Mouse (Mus musculus) forebrain, embryonic 12.5 days (tissue): Measurements from ENCODE around the gene Slc41a1. TPM values are rescaled to one million over a fixed set of nuclear protein-coding genes. Genes with fewer than 3 reads are reported as not detected.
"Not testable (repeated sequence)": the region's sequence is repeated elsewhere in the genome, so short reads cannot be mapped to it uniquely, and the experiment has no call there.

Experiments used
- ATAC-seq: fragments of 200-750 bp; cut with Nextera tagmentation; 2 replicates; pipeline ENCODE4 v1.8.0; 2017; ENCODE audit warnings: moderate TSS enrichment; ENCODE audit not compliant: low FRiP score
- H3K27ac ChIP-seq: fragments of 300-500 bp; sonication (generic); 2 replicates; pipeline ENCODE4 v1.5.1; 2016; ENCODE audit warnings: mild to moderate bottlenecking
- H3K27me3 ChIP-seq: fragments of 300-500 bp; sonication (generic); 2 replicates; pipeline ENCODE4 v1.6.1; 2016; ENCODE audit warnings: mild to moderate bottlenecking
- H3K36me3 ChIP-seq: fragments of 300-500 bp; sonication (generic); replicated peaks from 2 replicates; pipeline ENCODE4 v1.6.1; 2016; ENCODE audit warnings: mild to moderate bottlenecking
- H3K4me1 ChIP-seq: fragments of 300-500 bp; sonication (generic); 2 replicates; pipeline ENCODE4 v1.6.1; 2016
- H3K4me2 ChIP-seq: fragments of 300-500 bp; sonication (generic); 2 replicates; pipeline ENCODE4 v1.6.1; 2016; ENCODE audit warnings: mild to moderate bottlenecking, moderate library complexity
- H3K4me3 ChIP-seq: fragments of 300-500 bp; sonication (generic); replicated peaks from 2 replicates; pipeline ENCODE4 v1.5.1; 2016; ENCODE audit warnings: mild to moderate bottlenecking
- H3K9ac ChIP-seq: fragments of 300-500 bp; sonication (generic); 2 replicates; pipeline ENCODE4 v1.6.1; 2016; ENCODE audit warnings: mild to moderate bottlenecking
- H3K9me3 ChIP-seq: fragments of 300-500 bp; sonication (generic); 2 replicates; pipeline ENCODE4 v1.6.1; 2016
- WGBS: fragments of 180-500 bp; shearing (Covaris S2); methylation state at CpG from one replicate; pipeline ENCODE4 v1.1.7; 2016; 5-methylcytosine and 5-hydroxymethylcytosine counted together
- polyA plus RNA-seq: library from polyadenylated mRNA; unstranded; fragments of >200 nt; fragmentation: Nextera tagmentation; extraction: Ambion mirVana; gene quantifications from 2 replicates; pipeline ENCODE4 v1.2.1, GENCODE M21; 2016

The Slc41a1 gene
- polyA plus RNA-seq, 1 experiment from 2014 or later: 10.2 TPM

GRCm38 (mm10) chr1:131812631-131813295 is 14.5 kb upstream of the Slc41a1 start:
- H3K9ac ChIP-seq: no peak overlapping the region
- 79% methylated on average over 9 of the region's 9 CpGs for WGBS
- no peak overlapping the region for H3K27ac ChIP-seq
- no peak for ATAC-seq
- H3K9me3 ChIP-seq: no peaks in the 10 kb centered on the region
- no peak overlapping the region for H3K4me3 ChIP-seq
- H3K4me2 ChIP-seq: no peak overlapping the region
- no peaks in the 10 kb centered on the region for H3K36me3 ChIP-seq
- H3K4me1 ChIP-seq: no peaks in the 10 kb centered on the region
- H3K27me3 ChIP-seq: no peaks in the 10 kb centered on the region

GRCm38 (mm10) chr1:131813731-131814130 is 13.6 kb upstream of the Slc41a1 start:
- WGBS: 93% methylated on average over 4 of the region's 4 CpGs
- H3K27ac ChIP-seq: no peak overlapping the region
- H3K4me3 ChIP-seq: no peak overlapping the region
- H3K9me3 ChIP-seq: no peaks in the 10 kb centered on the region
- H3K4me1 ChIP-seq: no peaks in the 10 kb centered on the region
- H3K27me3 ChIP-seq: no peaks in the 10 kb centered on the region
- ATAC-seq: no peak
- H3K36me3 ChIP-seq: no peaks in the 10 kb centered on the region
- no peak overlapping the region for H3K9ac ChIP-seq
- H3K4me2 ChIP-seq: no peak overlapping the region

GRCm38 (mm10) chr1:131814191-131814590 is 13.1 kb upstream of the Slc41a1 start:
- no peaks in the 10 kb centered on the region for H3K9me3 ChIP-seq
- H3K27ac ChIP-seq: no peak overlapping the region
- H3K9ac ChIP-seq: no peak overlapping the region
- ATAC-seq: no peak
- H3K4me3 ChIP-seq: no peak overlapping the region
- no peaks in the 10 kb centered on the region for H3K36me3 ChIP-seq
- H3K4me1 ChIP-seq: no peaks in the 10 kb centered on the region
- no peak overlapping the region for H3K4me2 ChIP-seq
- WGBS: 90% methylated on average over 3 of the region's 3 CpGs
- H3K27me3 ChIP-seq: no peaks in the 10 kb centered on the region

GRCm38 (mm10) chr1:131816886-131817285 is 10.4 kb upstream of the Slc41a1 start:
- no peak for ATAC-seq
- no peaks in the 10 kb centered on the region for H3K36me3 ChIP-seq
- H3K27me3 ChIP-seq: no peaks in the 10 kb centered on the region
- no peak overlapping the region for H3K4me3 ChIP-seq
- no peaks in the 10 kb centered on the region for H3K9me3 ChIP-seq
- no peak overlapping the region for H3K9ac ChIP-seq
- WGBS: 87% methylated on average over 6 of the region's 6 CpGs
- H3K4me2 ChIP-seq: no peak overlapping the region
- no peak overlapping the region for H3K27ac ChIP-seq
- H3K4me1 ChIP-seq: no peaks in the 10 kb centered on the region

- H3K27me3 ChIP-seq, H3K9me3 ChIP-seq, H3K4me3 ChIP-seq, H3K36me3 ChIP-seq, H3K4me1 ChIP-seq, ATAC-seq, H3K4me2 ChIP-seq, H3K9ac ChIP-seq, H3K27ac ChIP-seq: not testable (repeated sequence)
- 79% methylated on average over 9 of the region's 9 CpGs for WGBS
These were observed 6.9 kb upstream of the Slc41a1 start for GRCm38 (mm10) chr1:131820353-131820752.

GRCm38 (mm10) chr1:131820887-131821328 is 6.4 kb upstream of the Slc41a1 start:
- no peaks in the 10 kb centered on the region for H3K36me3 ChIP-seq
- no peak for ATAC-seq
- no peak overlapping the region for H3K4me2 ChIP-seq
- H3K4me1 ChIP-seq: no peaks in the 10 kb centered on the region
- 86% methylated on average over 10 of the region's 10 CpGs for WGBS
- H3K4me3 ChIP-seq: no peak overlapping the region
- no peak overlapping the region for H3K27ac ChIP-seq
- no peaks in the 10 kb centered on the region for H3K9me3 ChIP-seq
- H3K27me3 ChIP-seq: no peaks in the 10 kb centered on the region
- H3K9ac ChIP-seq: no peak overlapping the region

GRCm38 (mm10) chr1:131822292-131822691 is 5.0 kb upstream of the Slc41a1 start:
- H3K27me3 ChIP-seq: no peaks in the 10 kb centered on the region
- no peak overlapping the region for H3K4me2 ChIP-seq
- H3K27ac ChIP-seq: no peak overlapping the region
- H3K9me3 ChIP-seq: no peaks in the 10 kb centered on the region
- no peak overlapping the region for H3K4me3 ChIP-seq
- peaks cover 5% of the 10 kb centered on the region for H3K4me1 ChIP-seq
- 77% methylated on average over 8 of the region's 8 CpGs for whole genome bisulfite sequencing
- H3K36me3 ChIP-seq: no peaks in the 10 kb centered on the region
- ATAC-seq: no peak
- H3K9ac ChIP-seq: no peak overlapping the region

- Histone ChIP-seq H3K9me3 (no peaks in the 10 kb centered on the region), H3K36me3 (no peaks in the 10 kb centered on the region), H3K4me2 (no peak overlapping the region), H3K9ac (no peak overlapping the region), H3K27ac (no peak overlapping the region), H3K4me3 (no peak overlapping the region), H3K27me3 (no peaks in the 10 kb centered on the region), H3K4me1 (peaks cover 6% of the 10 kb centered on the region)
- ATAC-seq: no peak
- WGBS: 86% methylated on average over 1 of the region's 1 CpGs
These were observed 4.3 kb upstream of the Slc41a1 start for GRCm38 (mm10) chr1:131822856-131823492.

- no peaks in the 10 kb centered on the region for H3K9me3 ChIP-seq
- 65% methylated on average over 5 of the region's 5 CpGs for WGBS
- ATAC-seq: no peak
- no peaks in the 10 kb centered on the region for H3K36me3 ChIP-seq
- no peak overlapping the region for H3K9ac ChIP-seq
- no peak overlapping the region for H3K4me2 ChIP-seq
- no peaks in the 10 kb centered on the region for H3K27me3 ChIP-seq
- H3K27ac ChIP-seq: no peak overlapping the region
- no peak overlapping the region for H3K4me3 ChIP-seq
- H3K4me1 ChIP-seq: peaks cover 8% of the 10 kb centered on the region
These were observed 3.7 kb upstream of the Slc41a1 start for GRCm38 (mm10) chr1:131823563-131823962.

- Histone ChIP-seq H3K9me3 (no peaks in the 10 kb centered on the region), H3K36me3 (no peaks in the 10 kb centered on the region), H3K4me3 (no peak overlapping the region), H3K27me3 (no peaks in the 10 kb centered on the region), H3K9ac (no peak overlapping the region), H3K4me2 (no peak overlapping the region), H3K4me1 (peaks cover 18% of the 10 kb centered on the region), H3K27ac (no peak overlapping the region)
- WGBS: 92% methylated on average over 11 of the region's 11 CpGs
- ATAC-seq: no peak
These were observed 2.6 kb upstream of the Slc41a1 start for GRCm38 (mm10) chr1:131824528-131825181.

GRCm38 (mm10) chr1:131827787-131828258 is 530 bp downstream of the Slc41a1 start:
- Histone ChIP-seq H3K4me3 (peak overlapping the region; percentile 71), H3K9me3 (no peaks in the 10 kb centered on the region), H3K9ac (peak overlapping the region; percentile 82), H3K27me3 (no peaks in the 10 kb centered on the region), H3K4me2 (peak overlapping the region; percentile 82), H3K36me3 (peaks cover 17% of the 10 kb centered on the region), H3K27ac (peak overlapping the region; percentile 70), H3K4me1 (peaks cover 36% of the 10 kb centered on the region)
- WGBS: under 1% methylated on average over 35 of the region's 36 CpGs
- ATAC-seq: peak; percentile 96

- H3K27ac ChIP-seq: peak overlapping the region; percentile 70; the same call in 1 of the 2 replicates
- peak; percentile 64 for ATAC-seq
- 2% methylated on average over 20 of the region's 22 CpGs for WGBS
- H3K27me3 ChIP-seq: no peaks in the 10 kb centered on the region
- H3K9ac ChIP-seq: peak overlapping the region; percentile 82
- peak overlapping the region; percentile 71 for H3K4me3 ChIP-seq
- peaks cover 36% of the 10 kb centered on the region for H3K4me1 ChIP-seq
- no peaks in the 10 kb centered on the region for H3K9me3 ChIP-seq
- peak overlapping the region; percentile 82 for H3K4me2 ChIP-seq
- H3K36me3 ChIP-seq: peaks cover 17% of the 10 kb centered on the region
These were observed 1.2 kb downstream of the Slc41a1 start for GRCm38 (mm10) chr1:131828297-131829126.
